Mouse (Mus musculus): ENCODE results near the gene 4930404N11Rik.

Gene 4930404N11Rik

GRCm38 (mm10) chr10:81328386-81328785 lies 37.2 kb downstream of the 4930404N11Rik start, which contains the start of gene Tbxa2r:
Gene Tbxa2r, plus strand, starts transcription at chr10:81328731.
- no peak for DNase-seq (ENCODE audit: low spot score)

DNA sequence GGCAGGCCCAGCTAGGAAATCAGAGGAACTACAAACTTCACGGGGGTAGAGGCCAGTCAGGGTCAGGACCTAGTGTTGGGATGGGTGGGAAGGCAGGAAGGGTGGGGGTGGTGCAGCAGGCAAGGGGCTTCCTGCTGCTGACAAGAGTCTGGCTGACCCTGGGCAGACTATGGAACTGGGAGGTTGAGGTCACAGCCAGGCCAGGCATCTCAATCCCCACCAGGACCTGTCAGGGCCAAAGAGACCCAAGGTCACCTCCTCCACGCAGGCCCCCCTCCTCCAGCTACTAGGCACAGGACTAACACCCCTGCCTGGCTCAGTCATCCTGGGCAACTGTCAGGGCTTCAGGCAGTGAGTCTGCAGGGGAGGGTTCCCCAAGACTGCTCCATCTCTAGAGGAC lies 37.7 kb downstream of the 4930404N11Rik start:
- no peak for DNase-seq (ENCODE audit: low spot score)

DNA sequence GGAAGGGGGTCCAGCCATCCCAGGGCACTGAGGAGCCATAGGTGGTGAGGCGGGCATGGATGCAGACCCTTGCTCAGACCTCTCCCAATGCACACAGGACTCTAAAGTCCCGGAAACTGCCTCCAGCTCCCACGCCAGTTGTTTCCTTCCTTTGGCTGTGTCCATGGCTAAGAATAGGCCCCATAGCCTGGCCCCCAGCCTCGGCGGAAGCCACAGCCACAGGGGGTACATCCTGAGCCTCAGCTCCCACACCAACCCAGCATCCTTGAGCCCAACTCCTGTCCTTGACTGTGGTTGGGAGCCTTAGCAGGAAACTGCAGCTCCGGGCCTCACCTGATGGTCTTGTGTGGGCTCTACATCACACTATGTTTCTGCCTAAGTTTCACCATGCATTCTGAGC lies 38.8 kb downstream of the 4930404N11Rik start:
- no peak for DNase-seq (ENCODE audit: low spot score)

DNA sequence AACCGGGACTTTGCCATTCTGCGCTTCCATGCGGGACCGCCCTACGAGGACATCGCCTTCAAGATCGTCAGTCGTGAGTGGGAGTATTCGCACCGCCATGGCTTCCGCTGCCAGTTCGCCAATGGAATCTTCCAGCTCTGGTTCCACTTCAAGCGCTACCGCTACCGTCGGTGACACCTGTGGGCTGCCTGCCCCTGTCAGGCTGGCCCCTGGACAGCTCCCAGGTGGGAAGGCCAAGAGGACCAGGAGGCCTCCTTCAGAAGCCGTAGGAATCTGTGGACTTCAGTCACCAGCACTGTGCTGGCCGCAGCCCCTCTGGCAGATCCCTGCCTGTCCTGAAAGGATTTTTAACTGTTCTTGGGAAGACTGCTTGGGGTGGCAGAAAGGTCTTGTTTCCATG lies 39.8 kb downstream of the 4930404N11Rik start:
- no peak for DNase-seq (ENCODE audit: low spot score)

GRCm38 (mm10) chr10:81325176-81325575 lies 40.4 kb downstream of the 4930404N11Rik start:
- no peak for DNase-seq (ENCODE audit: low spot score)

DNA sequence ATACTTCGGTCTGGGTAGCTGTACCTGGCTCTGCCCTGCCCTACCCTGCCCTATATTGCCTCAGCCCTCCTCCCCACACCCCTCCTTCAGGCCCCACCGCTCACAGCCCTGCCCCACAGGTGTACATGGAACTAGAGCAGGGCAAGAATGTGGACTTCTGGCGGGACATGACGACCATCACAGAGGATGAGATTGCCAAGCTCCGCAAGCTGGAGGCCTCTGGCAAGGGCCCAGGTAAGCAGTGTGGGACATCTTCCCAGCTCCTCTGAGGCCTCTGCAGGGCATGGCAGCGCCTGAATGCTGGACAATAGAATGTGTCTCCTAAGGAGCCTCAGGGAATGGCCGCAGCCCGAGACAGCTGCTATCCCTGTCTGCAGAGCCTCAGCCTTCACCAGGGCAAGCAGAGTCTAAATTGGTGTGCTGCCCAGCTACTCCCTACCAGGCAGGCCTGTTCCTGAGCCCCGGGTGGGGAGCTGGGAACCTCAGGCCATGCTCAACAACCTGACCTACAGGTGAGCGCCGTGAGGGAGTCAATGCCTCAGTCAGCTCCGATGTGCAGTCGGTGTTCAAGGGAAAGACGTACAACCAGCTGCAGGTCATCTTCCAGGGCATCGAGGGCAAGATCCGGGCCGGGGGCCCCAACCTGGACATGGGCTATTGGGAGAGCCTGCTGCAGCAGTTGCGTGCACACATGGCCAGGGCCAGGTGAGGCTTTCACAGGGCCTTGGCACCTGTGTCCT lies 41.7 kb downstream of the 4930404N11Rik start:
- DNase-seq (ENCODE audit: low spot score) = no peak

DNA sequence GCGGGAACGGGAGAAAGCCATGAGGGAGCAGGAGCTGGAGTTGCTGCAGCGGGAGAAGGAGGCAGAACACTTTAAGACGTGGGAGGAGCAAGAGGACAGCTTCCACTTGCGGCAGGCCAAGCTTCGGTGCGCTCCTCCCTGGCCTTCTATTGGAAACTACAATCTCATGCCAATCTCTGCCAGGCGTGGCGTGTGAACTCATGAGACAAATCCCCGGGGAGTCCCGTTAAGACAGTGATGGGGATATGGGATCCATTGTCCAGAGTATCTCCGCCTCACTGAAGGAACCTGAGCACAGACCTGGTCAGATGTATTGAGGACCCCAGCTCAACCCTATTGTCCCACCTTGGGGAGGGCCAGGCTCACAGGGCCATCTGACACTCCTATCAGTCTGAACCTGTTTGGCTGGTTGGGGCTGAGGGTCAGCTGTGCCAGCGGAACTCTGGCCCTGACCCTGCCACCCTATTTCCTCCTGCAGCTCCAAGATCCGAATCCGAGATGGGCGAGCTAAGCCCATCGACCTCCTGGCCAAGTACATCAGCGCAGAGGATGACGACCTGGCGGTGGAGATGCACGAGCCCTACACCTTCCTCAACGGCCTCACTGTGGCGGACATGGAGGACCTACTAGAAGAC lies 42.4 kb downstream of the 4930404N11Rik start:
- DNase-seq (ENCODE audit: low spot score) = no peak

- no peak for DNase-seq (ENCODE audit: low spot score)
Measured at GRCm38 (mm10) chr10:81322444-81322843, 43.2 kb downstream of the 4930404N11Rik start.

GRCm38 (mm10) chr10:81321436-81321835 lies 44.2 kb downstream of the 4930404N11Rik start:
- no peak for DNase-seq (ENCODE audit: low spot score)

DNA sequence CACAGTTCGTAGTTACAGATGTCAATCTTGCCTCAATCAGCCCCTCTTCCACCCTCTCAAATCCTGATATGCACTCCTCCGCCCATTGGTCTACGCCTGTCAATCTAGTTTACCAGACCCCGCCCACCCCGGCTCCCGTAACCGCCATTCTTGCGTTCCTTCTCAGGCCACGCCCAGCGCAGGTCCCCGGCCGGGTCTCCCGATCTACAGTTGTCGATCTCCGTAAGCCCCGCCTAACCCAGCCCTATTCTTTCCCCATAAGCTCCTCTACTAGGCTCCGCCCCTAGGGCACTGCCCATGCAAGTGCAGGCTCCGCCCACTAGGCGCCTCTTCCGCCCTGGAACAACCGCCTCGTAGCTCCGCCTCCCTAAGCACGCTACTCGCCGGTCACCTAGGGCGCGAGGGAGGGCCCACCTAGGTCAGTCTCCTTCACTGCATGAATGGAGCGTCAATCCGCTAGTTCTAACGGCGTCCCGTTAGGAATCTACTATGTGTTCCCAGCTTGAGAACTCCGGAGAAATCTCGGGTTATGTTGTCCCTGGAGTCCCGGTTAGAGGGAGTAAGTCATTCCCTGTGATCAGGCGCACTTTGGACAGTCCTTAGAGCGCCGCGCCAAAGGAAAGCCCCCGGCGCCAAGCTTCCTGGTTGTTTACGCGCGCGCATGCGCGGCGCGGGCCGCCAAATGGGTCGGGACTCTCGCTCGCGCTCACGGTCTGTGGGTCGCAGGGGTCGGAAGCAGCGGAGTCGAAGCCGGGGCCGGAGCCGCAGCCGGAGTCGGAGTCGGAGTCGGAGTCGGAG lies 44.9 kb downstream of the 4930404N11Rik start, which contains the start of gene Cactin:
Gene Cactin, plus strand, starts transcription at position 554 of the 798 bp plus-strand sequence.
- DNase-seq (ENCODE audit: low spot score) = peak; percentile 100

GRCm38 (mm10) chr10:81319741-81320549 lies 45.7 kb downstream of the 4930404N11Rik start:
- DNase-seq (ENCODE audit: low spot score) = no peak

GRCm38 (mm10) chr10:81319330-81319699 lies 46.3 kb downstream of the 4930404N11Rik start:
- DNase-seq (ENCODE audit: low spot score) = no peak

GRCm38 (mm10) chr10:81318589-81319329 lies 46.9 kb downstream of the 4930404N11Rik start:
- DNase-seq (ENCODE audit: low spot score) = no peak

- DNase-seq (ENCODE audit: low spot score) = no peak
Measured at GRCm38 (mm10) chr10:81317273-81317672, 48.3 kb downstream of the 4930404N11Rik start.

DNA sequence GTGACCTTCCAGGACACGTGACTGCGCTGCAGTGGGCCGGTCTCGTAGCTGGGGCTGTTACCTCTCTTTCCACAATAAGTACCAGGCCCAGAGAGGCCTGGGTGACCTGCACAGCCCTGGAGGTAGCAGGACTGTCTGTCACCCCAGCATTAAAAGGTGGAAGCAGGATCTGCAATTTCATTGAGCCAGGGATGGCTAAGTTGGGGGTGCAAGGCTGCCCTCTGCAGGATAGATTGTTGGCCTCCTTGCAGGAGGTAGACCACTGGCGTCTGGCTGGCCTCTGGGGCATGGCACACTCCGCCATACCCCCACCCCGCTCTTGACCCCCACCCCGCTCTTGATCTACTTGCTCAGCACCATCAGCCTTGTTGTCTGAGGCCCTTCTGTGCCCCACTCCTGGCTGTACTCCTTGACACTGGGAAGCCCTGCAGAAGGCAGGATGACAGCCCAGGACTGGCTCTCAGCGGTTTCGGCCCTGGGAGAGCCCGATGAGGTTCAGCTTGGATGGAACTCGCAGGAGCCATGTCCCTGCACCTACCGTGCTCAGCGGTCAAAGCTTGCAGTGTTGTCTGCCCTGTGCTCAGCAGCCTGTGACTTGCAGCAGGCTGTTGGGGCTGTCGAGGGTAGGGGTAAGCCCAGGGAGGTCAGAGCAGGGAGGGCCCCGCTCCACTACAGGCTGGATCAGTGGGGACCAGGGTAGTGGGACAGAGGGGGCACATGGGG lies 49.1 kb downstream of the 4930404N11Rik start:
- DNase-seq (ENCODE audit: low spot score) = no peak

- no peak for DNase-seq (ENCODE audit: low spot score)
Measured at GRCm38 (mm10) chr10:81315587-81315986, 50.0 kb downstream of the 4930404N11Rik start.

DNA sequence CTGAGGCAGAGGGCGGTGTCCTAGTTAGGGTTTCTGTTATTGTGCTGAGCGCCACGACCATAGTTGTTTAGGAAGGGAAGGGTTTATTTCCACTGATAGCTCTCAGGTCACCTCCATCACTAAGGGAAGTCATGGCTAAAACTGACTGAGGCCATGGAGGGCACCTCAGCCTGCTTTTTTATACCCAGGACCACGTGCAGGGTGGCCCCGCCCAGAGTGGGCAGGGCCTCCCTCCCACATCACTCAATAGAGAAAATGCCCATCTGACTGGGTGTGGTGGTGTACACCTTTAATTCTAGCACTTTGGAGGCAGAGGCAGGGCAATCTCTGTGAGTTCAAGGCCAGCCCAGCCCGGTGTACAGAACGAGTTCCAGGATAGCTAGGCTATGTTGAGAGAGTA lies 51.4 kb downstream of the 4930404N11Rik start:
- no peak for DNase-seq (ENCODE audit: low spot score)

- DNase-seq (ENCODE audit: low spot score) = no peak
Measured at GRCm38 (mm10) chr10:81313581-81313980, 52.0 kb downstream of the 4930404N11Rik start.
